Mouse (Mus musculus) kidney, adult 8-10 months (tissue): Measurements from ENCODE around the gene Olfr1219.

Source experiments
- DNase-seq, 2 experiments: peaks; one replicate each; pipeline ENCODE4 v3.0.0; 2022

Gene Olfr1219

DNA sequence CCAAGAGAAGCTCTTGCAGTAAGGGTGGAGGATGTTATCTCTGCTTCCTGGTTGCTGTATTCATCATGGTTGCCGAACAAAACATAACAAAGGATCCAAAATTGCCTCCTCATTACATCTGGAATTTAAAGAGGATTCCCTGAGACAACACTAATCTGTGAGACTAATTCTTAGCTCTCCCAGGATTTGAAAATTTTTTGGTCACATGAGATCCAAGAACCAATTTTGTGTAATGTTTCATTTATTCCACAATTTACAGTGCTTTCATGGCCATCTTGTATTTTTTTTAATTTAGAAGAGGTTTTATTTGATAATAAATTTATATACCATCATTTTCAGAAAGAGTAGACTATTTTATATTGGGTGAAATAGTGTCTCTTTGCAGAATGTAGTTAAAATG is at the start of gene Olfr1219:
Olfr1219 (minus strand) TSS at position 101 of the 400 bp plus-strand sequence.
- DNase-seq, result no peak

DNA sequence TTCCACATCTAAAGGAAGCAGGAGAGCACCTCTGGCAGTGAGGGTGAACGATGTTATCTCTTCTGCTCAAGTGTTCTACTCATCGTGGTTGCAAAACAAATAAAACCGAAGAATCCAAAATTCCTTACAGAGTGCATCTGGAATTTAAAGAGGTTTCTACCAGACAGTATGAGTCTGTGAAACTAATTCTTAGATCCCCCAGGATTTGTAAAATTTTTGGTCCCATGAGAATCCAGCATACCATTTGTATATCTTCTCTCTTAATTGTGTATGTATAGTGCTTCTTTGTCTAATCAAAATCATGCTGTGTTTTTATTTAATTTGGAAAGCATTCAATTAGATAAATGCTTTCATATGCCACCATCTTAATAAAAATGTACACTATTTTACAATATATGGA is 49.6 kb upstream of the Olfr1219 start, which contains the start of gene Olfr1222:
Olfr1222 (minus strand) TSS at position 101 of the 400 bp plus-strand sequence.
- DNase-seq, result no peak

DNA sequence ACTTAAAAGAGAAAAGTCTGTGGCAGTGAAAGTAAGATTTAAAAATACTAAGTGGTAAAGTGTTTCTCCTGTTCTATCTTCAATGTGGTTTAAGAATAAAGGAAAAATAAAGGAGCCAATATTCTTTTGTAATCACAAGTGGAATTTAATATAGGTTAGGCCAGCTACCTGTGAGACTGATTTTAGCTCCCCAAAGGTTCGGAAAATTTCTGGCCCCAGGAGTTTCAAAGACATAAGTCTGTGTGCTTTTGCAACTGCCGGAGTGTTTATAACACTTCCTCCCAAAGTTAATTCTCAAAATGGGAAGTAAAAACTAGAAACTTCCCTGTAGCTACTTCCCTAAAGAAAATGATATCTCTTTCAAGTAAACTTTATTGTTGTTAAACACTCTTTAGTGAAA is 33.9 kb upstream of the Olfr1219 start, which contains the start of gene Olfr1221:
Olfr1221 (minus strand) TSS at position 101 of the 400 bp plus-strand sequence.
- DNase-seq, result no peak

DNA sequence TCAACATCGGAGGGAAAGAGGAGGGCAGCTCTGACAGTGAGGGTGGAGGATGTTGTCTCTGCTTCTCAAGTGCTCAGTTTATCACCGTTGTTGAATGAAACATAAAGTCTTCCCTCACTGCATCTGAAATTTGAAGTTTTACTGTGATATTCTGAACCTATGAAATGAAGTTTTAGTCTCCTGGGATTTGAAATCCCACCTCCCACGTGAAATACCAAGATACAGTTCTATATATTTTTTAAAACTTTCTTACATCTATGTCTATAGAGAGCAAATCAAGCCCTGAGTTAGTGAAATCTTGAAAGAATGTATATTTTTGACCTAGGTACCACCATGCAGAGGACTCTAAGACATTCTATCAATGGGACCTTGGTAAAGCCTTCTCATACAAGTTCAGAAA is 23.4 kb upstream of the Olfr1219 start, which contains the start of gene Olfr1220:
Olfr1220 (minus strand) TSS at position 101 of the 400 bp plus-strand sequence.
- no peak for DNase-seq

DNA sequence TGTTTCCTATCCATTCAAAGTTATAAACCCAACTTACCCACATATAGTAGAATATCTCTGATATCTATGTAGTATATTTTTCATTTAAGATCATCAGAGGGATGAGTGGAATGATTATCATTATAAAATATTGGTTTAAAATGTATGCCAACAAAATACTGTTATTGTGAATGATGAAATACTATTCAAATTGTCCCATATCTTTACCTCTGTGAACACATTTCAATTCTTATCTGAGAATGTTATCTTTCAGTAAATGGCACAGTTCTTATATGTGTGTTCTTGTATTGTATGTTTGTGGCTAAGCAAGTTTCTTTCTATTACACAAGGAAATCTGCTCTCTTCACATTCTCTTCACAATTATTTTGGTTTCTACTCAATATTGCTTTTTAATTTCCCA is 22.3 kb upstream of the Olfr1219 start:
- no peak for DNase-seq

DNA sequence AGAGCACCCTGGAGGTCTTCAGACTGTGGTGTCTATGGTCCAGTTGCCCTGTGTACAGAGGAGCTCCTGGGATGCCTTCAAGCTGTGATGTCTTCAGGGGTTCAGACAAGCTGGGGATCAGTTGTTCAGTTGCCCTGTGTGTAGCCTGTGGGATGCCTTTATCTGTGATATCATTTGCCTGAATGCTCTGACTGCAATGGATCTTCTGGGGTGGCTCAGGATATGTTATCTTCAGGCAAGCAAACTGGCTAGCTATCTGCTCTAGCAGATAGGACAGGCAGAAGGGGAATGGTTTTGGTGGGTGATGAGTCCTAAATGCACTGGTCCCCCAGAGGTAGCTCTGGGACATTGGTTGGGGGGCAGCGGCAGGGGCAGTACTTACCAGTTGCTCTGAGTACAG is 10.5 kb upstream of the Olfr1219 start:
- DNase-seq, result no peak

DNA sequence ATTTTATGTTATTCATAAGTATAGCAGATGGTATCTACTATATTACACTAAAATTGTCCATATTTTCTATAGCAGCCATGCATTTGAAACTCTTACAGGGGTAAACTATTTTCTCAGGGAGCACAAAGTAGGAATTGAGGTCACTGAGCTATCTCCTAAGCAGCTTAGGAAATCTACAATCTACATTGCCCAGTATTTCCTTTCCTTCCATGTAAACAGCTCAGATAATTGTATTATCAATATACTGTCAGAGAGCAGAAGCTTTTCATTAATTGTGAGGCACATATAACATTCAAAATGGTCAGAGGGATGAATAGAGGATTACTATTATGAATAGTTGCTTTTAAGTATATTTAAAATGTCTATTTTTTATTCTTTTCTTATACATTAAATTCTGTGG is 1.8 kb downstream of the Olfr1219 start:
- DNase-seq, result no peak

DNA sequence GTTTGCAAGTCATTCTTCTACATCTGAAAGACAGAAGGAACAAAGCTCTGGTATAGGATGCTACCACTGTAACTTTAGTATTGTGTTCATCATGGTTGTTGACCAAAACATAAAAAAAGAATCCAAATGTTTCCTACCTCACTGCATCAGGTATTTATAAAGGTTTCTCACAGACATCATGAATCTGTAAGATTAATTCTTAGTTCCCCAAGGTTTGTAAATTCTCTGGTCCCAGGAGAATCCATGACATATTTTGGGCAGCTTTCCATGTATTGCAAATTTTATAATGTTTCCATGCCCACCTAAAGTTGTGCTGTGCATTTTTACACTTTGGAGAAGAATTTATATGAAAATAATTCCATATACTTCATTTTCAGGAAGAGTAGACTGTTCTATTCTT is 22.2 kb downstream of the Olfr1219 start, which contains the start of gene Olfr1218:
Olfr1218 (minus strand) TSS at position 101 of the 400 bp plus-strand sequence.
- no peak for DNase-seq

DNA sequence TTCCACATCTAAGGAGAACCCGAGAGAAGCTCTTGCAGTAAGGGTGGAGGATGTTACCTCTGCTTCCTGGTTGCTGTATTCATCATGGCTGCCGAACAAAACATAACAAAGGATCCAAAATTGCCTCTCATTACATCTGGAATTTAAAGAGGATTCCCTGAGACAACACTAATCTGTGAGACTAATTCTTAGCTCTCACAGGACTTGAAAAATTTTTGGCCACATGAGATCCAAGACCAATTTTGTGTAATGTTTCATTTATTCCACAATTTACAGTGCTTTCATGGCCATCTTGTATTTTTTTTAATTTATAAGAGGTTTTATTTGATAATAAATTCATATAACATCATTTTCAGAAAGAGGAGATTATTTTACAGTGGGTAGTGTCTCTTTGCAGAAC is 51.3 kb downstream of the Olfr1219 start, which contains the start of gene Olfr1217:
Olfr1217 (minus strand) TSS at position 101 of the 400 bp plus-strand sequence.
- no peak for DNase-seq
